Mouse (Mus musculus): ENCODE measurements around the gene Amigo3. TPM values are rescaled to one million over a fixed set of nuclear protein-coding genes. Genes with fewer than 3 reads are reported as not detected.

The Amigo3 gene
- polyA plus RNA-seq, 1 experiment from 2014 or later, result 1.7 TPM

DNA sequence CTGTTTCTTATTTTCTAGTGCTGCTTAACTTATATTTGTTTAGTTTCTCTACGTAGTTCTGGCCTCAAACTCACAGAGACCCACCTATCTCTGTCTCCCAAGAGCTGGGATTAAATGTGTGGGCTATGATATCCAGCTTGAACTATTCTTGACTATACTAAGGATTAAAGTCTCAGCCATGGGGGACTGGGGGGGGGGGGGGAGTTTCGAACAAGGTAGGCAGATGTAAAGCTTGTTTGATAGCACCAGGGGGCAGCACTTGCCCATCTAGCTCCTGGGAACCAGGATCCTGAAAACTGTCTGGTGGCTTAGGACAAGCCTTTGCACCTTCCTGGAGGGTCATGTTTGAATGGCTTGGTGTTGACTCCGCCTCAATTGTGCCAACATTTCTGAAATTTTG lies 42.6 kb downstream of the Amigo3 start:
- peak; percentile 90 for DNase-seq (ENCODE audit: low spot score)
- peak; percentile 13 for ATAC-seq
- no peak overlapping the region for H3K27ac ChIP-seq (ENCODE audit: low read length)

DNA sequence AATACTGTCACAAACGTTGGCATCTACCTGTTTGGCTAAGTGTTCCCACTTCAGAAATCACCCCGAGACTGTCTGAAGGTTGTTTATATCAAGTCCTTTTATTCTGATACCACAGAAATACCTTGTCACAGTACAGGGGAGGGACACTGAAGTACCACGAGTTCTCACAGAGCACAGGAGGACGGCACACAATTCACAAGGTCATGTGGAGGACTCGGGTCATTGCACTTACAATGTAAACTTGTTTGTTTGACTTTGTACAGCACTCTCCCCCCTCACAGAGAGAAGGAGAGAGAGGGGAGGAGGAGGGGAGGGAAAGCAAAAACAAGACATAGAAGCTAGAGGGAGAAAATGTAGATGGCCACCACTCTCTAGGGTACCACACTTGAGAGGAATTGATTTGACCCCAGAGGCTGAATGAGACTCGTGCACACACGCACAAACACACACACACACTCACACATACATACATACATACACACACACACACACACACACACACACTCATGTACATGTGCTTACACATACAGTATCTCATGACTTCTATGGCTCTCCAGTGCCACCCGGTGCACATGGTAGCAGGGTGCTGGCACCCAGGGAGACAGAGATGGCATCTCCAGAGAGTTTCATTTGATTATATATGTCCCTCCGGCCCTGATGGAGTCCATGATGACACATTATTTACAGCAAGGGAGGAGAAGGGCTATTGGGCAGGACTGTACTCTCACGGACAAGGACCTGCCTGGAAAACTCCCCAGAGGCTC lies 43.2 kb downstream of the Amigo3 start:
- H3K27ac ChIP-seq (ENCODE audit: low read length), result no peak overlapping the region
- H3K4me3 ChIP-seq (ENCODE audit: low read depth, low read length), result no peak overlapping the region
- TF ChIP-seq CTCF (IDR thresholded peaks at IDR 0.05) (no peak), EP300 (IDR thresholded peaks at IDR 0.05) (0 out of 2 replicates have a peak, but pooled peaks have one; percentile 7)
- no peaks in the 10 kb centered on the region for H3K9me3 ChIP-seq (ENCODE audit: low read length)
- DNase-seq (ENCODE audit: low spot score) (no peak), ATAC-seq (no peak)
- H3K4me1 ChIP-seq (ENCODE audit: insufficient read depth, low read depth, low read length), result no peaks in the 10 kb centered on the region; the same call in 1 of the 2 replicates
- WGBS, result 48% methylated on average over 10 of the region's 10 CpGs
- H3K36me3 ChIP-seq (ENCODE audit: insufficient read depth, low read length), result peaks cover 7% of the 10 kb centered on the region; the same call in 1 of the 2 replicates
- no peak overlapping the region for H3K9ac ChIP-seq (replicated peaks; ENCODE audit: low read depth)
- no peak overlapping the region for H3K4me2 ChIP-seq (replicated peaks; ENCODE audit: low read depth, low read length)
- H3K27me3 ChIP-seq (replicated peaks; ENCODE audit: insufficient read depth, low read length), result no peaks in the 10 kb centered on the region

More for the DNA sequence above, 42.6 kb downstream of the Amigo3 start:
- peak overlapping the region; percentile 62 for H3K4me3 ChIP-seq (ENCODE audit: low read depth, low read length)
- no peaks in the 10 kb centered on the region for H3K9me3 ChIP-seq (ENCODE audit: low read length)
- TF ChIP-seq EP300 (IDR thresholded peaks at IDR 0.05), result no peak
- peak; percentile 82 for TF ChIP-seq CTCF (IDR thresholded peaks at IDR 0.05)
- H3K36me3 ChIP-seq (ENCODE audit: insufficient read depth, low read length), result peaks cover 10% of the 10 kb centered on the region; the same call in 1 of the 2 replicates
- H3K4me2 ChIP-seq (replicated peaks; ENCODE audit: low read depth, low read length), result peak overlapping the region; percentile 97
- H3K27me3 ChIP-seq (replicated peaks; ENCODE audit: insufficient read depth, low read length), result no peaks in the 10 kb centered on the region
- H3K4me1 ChIP-seq (ENCODE audit: insufficient read depth, low read depth, low read length), result no peaks in the 10 kb centered on the region; the same call in 1 of the 2 replicates
- H3K9ac ChIP-seq (replicated peaks; ENCODE audit: low read depth), result no peak overlapping the region
- WGBS, result 4% methylated on average over 3 of the region's 3 CpGs

DNA sequence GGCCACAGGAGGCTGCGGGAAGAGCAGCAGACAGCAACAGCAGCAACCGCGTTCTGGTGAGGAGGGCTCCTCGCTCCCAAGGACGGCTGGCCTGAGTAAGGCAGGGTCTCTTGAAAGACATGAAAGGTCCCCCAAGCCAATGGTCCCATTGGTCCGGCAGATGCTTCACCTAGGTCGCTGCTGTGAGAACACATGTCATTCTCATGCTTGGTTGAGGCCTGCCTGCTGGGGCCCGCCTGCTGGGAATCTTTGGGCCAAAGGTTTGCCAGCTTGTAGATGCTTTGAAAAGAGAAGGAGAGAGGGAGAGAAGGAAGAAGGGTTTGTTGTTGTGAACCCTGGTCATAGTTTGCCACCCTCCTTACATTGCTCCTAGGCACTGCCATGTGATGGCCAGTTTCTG lies 46.7 kb downstream of the Amigo3 start:
- H3K9ac ChIP-seq (replicated peaks; ENCODE audit: low read depth), result no peak overlapping the region

DNA sequence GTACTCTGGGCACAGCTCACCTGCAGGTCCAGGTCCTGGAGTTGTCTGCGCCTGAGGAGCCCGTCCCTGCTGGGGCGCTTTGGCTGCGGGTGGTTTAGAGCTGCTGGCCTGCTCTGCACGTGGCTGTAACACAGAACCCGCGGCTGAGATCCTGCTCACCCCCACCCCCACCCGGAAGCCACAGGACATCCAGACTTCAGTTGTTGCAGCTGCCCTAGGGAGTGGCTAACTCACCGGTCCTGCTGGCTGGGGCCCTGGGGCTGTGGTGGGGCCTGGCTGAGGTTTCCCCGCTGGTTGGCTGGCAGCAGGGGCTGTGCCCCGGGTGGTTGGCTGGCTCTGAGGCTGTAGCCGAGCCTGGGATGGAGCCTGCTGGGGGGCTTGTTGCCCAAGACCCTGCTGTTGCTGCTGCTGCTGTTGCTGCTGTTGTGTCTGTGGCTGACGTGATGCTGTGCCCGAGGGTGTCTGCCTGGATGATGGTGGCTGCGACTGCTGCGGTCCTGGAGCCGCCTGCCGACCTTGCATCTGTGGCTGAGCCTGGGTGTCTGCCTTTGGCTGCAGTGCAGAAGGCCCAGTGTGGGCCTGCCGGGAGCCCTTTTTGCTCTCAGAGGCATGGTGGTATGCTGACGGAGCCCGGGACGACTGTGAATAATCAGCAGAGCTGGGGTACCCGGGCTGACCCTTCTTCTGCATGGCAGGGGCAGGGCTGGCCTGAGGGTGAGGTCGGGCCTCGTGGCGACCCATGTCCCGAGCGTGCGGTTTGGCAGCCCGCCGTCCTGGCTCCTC lies 52.0 kb downstream of the Amigo3 start:
- H3K4me2 ChIP-seq (replicated peaks; ENCODE audit: low read depth, low read length), result no peak overlapping the region
- no peaks in the 10 kb centered on the region for H3K27me3 ChIP-seq (replicated peaks; ENCODE audit: insufficient read depth, low read length)
- DNase-seq (ENCODE audit: low spot score) (no peak), ATAC-seq (0 out of 2 replicates have a peak, but pooled peaks have one; percentile 32)
- no peak overlapping the region for H3K4me3 ChIP-seq (ENCODE audit: low read depth, low read length)
- no peaks in the 10 kb centered on the region for H3K9me3 ChIP-seq (ENCODE audit: low read length)
- no peak for TF ChIP-seq CTCF (IDR thresholded peaks at IDR 0.05)
- no peak for TF ChIP-seq EP300 (IDR thresholded peaks at IDR 0.05)
- no peak overlapping the region for H3K9ac ChIP-seq (replicated peaks; ENCODE audit: low read depth)
- no peaks in the 10 kb centered on the region for H3K36me3 ChIP-seq (ENCODE audit: insufficient read depth, low read length)
- WGBS, result 52% methylated on average over 30 of the region's 31 CpGs
- H3K27ac ChIP-seq (ENCODE audit: low read length), result no peak overlapping the region
- no peaks in the 10 kb centered on the region for H3K4me1 ChIP-seq (ENCODE audit: insufficient read depth, low read depth, low read length)

More for the DNA sequence above, 46.7 kb downstream of the Amigo3 start:
- DNase-seq (ENCODE audit: low spot score), result no peak
- 85% methylated on average over 8 of the region's 8 CpGs for WGBS
- no peaks in the 10 kb centered on the region for H3K36me3 ChIP-seq (ENCODE audit: insufficient read depth, low read length)
- H3K9me3 ChIP-seq (ENCODE audit: low read length), result no peaks in the 10 kb centered on the region
- no peak overlapping the region for H3K4me2 ChIP-seq (replicated peaks; ENCODE audit: low read depth, low read length)
- no peak for ATAC-seq
- H3K27ac ChIP-seq (ENCODE audit: low read length), result no peak overlapping the region
- TF ChIP-seq EP300 (IDR thresholded peaks at IDR 0.05) (no peak), CTCF (IDR thresholded peaks at IDR 0.05) (no peak)
- H3K27me3 ChIP-seq (replicated peaks; ENCODE audit: insufficient read depth, low read length), result no peaks in the 10 kb centered on the region
- no peaks in the 10 kb centered on the region; the same call in 1 of the 2 replicates for H3K4me1 ChIP-seq (ENCODE audit: insufficient read depth, low read depth, low read length)
- no peak overlapping the region for H3K4me3 ChIP-seq (ENCODE audit: low read depth, low read length)

Small RNA genes lying within 50 kb of the gene (microRNA-seq; reads per million reads assigned to microRNA genes)
- gene Gm47303 (not detected), gene Mir7088 (not detected)

Other genes with a start within 250 kb of the Amigo3 start
- 35.6 and 40.9 TPM in 2 replicates for gene Rbm6, start 179.9 kb upstream of the Amigo3 start, polyA plus RNA-seq (2015; fragmentation: Nextera tagmentation; extraction: Ambion mirVana)
- gene Mon1a, start 165.0 kb upstream of the Amigo3 start, polyA plus RNA-seq (2015; fragmentation: Nextera tagmentation; extraction: Ambion mirVana), result 12.3 and 12.8 TPM in 2 replicates
- 3.1 and 3.5 TPM in 2 replicates for gene Mst1r, start 146.3 kb upstream of the Amigo3 start, polyA plus RNA-seq (2015; fragmentation: Nextera tagmentation; extraction: Ambion mirVana)
- not detected in 2 replicates for gene Actl11, start 124.7 kb upstream of the Amigo3 start, polyA plus RNA-seq (2015; fragmentation: Nextera tagmentation; extraction: Ambion mirVana)
- gene Camkv, start 117.5 kb upstream of the Amigo3 start, polyA plus RNA-seq (2015; fragmentation: Nextera tagmentation; extraction: Ambion mirVana), result 0.12 and 0.35 TPM in 2 replicates
- 2.2 and 2.6 TPM in 2 replicates for gene Traip, start 103.0 kb upstream of the Amigo3 start, polyA plus RNA-seq (2015; fragmentation: Nextera tagmentation; extraction: Ambion mirVana)
- gene Uba7, start 77.7 kb upstream of the Amigo3 start, polyA plus RNA-seq (2015; fragmentation: Nextera tagmentation; extraction: Ambion mirVana), result 33.2 and 33.3 TPM in 2 replicates
- gene Gm20661, start 70.1 kb upstream of the Amigo3 start, polyA plus RNA-seq (2015; fragmentation: Nextera tagmentation; extraction: Ambion mirVana), result 1.8 and 3.6 TPM in 2 replicates
- gene Inka1, start 67.3 kb upstream of the Amigo3 start, polyA plus RNA-seq (2015; fragmentation: Nextera tagmentation; extraction: Ambion mirVana), result 65.0 and 68.5 TPM in 2 replicates
- 7.8 and 8.9 TPM in 2 replicates for gene Cdhr4, start 60.7 kb upstream of the Amigo3 start, polyA plus RNA-seq (2015; fragmentation: Nextera tagmentation; extraction: Ambion mirVana)
- gene Gm20662, start 56.8 kb upstream of the Amigo3 start, polyA plus RNA-seq (2015; fragmentation: Nextera tagmentation; extraction: Ambion mirVana), result 0.17 and 0.44 TPM in 2 replicates
- 52.0 and 53.9 TPM in 2 replicates for gene Ip6k1, start 50.7 kb upstream of the Amigo3 start, polyA plus RNA-seq (2015; fragmentation: Nextera tagmentation; extraction: Ambion mirVana)
- gene Gmppb, start 3.9 kb upstream of the Amigo3 start, polyA plus RNA-seq (2015; fragmentation: Nextera tagmentation; extraction: Ambion mirVana), result 25.5 and 26.5 TPM in 2 replicates
- 0.62 and 1.1 TPM in 2 replicates for gene Mst1, start 27.3 kb downstream of the Amigo3 start, polyA plus RNA-seq (2015; fragmentation: Nextera tagmentation; extraction: Ambion mirVana)
- gene Rnf123, start 30.2 kb downstream of the Amigo3 start, polyA plus RNA-seq (2015; fragmentation: Nextera tagmentation; extraction: Ambion mirVana), result 19.7 and 20.4 TPM in 2 replicates
- 29.3 and 34.6 TPM in 2 replicates for gene Apeh, start 41.4 kb downstream of the Amigo3 start, polyA plus RNA-seq (2015; fragmentation: Nextera tagmentation; extraction: Ambion mirVana)
- 0.06 and 0.12 TPM in 2 replicates for gene Bsn, start 137.2 kb downstream of the Amigo3 start, polyA plus RNA-seq (2015; fragmentation: Nextera tagmentation; extraction: Ambion mirVana)
- gene Dag1, start 210.8 kb downstream of the Amigo3 start, polyA plus RNA-seq (2015; fragmentation: Nextera tagmentation; extraction: Ambion mirVana), result 130 and 138 TPM in 2 replicates
- 15.8 and 18.3 TPM in 2 replicates for gene Nicn1, start 237.3 kb downstream of the Amigo3 start, polyA plus RNA-seq (2015; fragmentation: Nextera tagmentation; extraction: Ambion mirVana)
- 9.2 and 9.8 TPM in 2 replicates for gene Amt, start 243.7 kb downstream of the Amigo3 start, polyA plus RNA-seq (2015; fragmentation: Nextera tagmentation; extraction: Ambion mirVana)

Measured in lung, postnatal 0 days (tissue).